Mouse (Mus musculus) hindbrain, embryonic 16.5 days (tissue): ENCODE measurements around the gene 4931440F15Rik. TPM values are rescaled to one million over a fixed set of nuclear protein-coding genes. Genes with fewer than 3 reads are reported as not detected.

Experiments used
- polyA plus RNA-seq: library from polyadenylated mRNA; unstranded; fragments of >200 nt; fragmentation: Nextera tagmentation; extraction: Ambion mirVana; gene quantifications from 2 replicates; pipeline ENCODE4 v1.2.1, GENCODE M21; 2015

Gene 4931440F15Rik
- polyA plus RNA-seq, 1 experiment from 2014 or later: 0.83 TPM

Other genes starting within 250 kb of the 4931440F15Rik start
- 130 and 139 TPM in 2 replicates for gene Rtn4, start 132.7 kb downstream of the 4931440F15Rik start, polyA plus RNA-seq
- 6.5 and 7.1 TPM in 2 replicates for gene Eml6, start 200.4 kb upstream of the 4931440F15Rik start, polyA plus RNA-seq